Mouse (Mus musculus): ENCODE results near the gene Zmym3.

Zmym3 gene

GRCm38 (mm10) chrX:101420700-101421095 is at the start of gene Zmym3:
Gene Zmym3, minus strand, starts transcription at chrX:101420849.
- DNase-seq, result no peak

- DNase-seq, result no peak
Measured at GRCm38 (mm10) chrX:101451591-101451990, 30.9 kb upstream of the Zmym3 start.

GRCm38 (mm10) chrX:101451147-101451546 is 30.5 kb upstream of the Zmym3 start:
- DNase-seq, result no peak

DNA sequence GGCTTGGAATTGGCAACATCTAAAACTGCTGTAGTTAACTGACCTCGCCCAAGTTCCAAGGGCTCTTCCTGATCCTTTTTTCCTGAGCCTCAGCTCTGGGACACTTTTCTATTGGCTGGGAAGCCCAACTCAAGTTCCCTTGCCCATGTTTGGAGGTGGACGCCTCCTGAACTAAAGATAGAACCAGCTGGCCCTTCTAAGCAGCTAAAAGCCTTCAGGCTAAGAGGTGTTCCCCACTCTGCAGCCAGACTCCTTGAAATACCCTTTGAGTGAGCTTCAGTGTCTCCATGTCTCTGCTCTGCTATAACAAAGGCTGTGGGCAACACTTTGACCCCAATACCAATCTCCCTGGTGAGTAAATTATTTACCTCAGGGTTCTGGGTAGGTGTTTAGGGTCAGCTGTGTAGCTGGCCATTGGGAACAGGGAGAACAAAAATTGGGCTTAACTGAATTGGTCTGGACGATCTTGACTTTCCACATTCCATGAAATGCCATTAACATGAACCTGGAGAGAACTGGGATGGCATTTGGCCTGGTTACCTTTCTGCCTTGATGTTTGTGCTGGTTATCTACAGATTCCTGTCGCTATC is 28.3 kb upstream of the Zmym3 start, which contains the start of gene Itgb1bp2:
TSS of gene Itgb1bp2 (plus strand) at position 203 of the 590 bp plus-strand sequence.
- DNase-seq, result no peak

DNA sequence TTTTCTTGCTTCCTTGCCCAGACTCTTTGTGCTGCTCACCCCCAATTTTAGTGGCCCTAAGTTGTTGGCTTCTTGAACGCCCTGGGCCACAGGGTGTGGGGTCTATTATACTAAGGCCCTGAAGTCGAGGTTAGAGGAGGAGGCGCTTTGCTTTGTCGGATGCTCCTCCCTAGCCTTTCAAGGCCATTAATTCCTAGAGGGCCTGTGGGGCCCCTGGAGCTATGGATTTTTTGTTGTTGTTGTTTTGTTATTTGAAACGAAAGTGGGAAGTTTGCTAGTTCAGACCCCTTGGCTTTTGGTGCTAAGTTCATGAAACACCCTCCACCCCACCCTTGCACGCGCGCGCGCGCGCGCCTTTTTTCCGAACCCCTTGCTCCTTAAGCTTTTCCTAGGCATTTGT is 9.3 kb upstream of the Zmym3 start:
- peak in 1 of 2 experiments; percentile 22 for DNase-seq

GRCm38 (mm10) chrX:101429142-101429949 is 8.7 kb upstream of the Zmym3 start, which contains the start of gene Nono:
Gene Nono, plus strand, starts transcription at chrX:101429318.
- DNase-seq, result peak; percentile 80 to 90

DNA sequence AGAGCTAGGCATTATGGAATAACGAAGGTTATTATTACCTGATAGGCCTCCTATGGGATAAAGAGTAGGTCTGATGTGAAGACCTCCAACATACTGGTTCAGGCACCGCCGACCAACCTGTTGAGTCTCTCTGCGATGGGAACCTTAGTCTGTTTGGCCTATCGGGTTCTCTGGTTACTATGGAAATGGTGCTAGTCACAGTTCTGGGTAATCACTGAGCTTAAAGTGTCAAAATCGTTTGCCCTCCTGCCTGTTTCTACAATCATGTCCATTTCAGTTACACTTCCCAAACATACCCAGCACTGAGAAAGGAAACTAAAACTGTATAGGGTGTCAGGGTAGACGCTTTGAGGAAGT is 8.1 kb upstream of the Zmym3 start:
- no peak for DNase-seq

- peak in 1 of 2 experiments; percentile 5 for DNase-seq
Measured at GRCm38 (mm10) chrX:101427774-101428173, 7.1 kb upstream of the Zmym3 start.

DNA sequence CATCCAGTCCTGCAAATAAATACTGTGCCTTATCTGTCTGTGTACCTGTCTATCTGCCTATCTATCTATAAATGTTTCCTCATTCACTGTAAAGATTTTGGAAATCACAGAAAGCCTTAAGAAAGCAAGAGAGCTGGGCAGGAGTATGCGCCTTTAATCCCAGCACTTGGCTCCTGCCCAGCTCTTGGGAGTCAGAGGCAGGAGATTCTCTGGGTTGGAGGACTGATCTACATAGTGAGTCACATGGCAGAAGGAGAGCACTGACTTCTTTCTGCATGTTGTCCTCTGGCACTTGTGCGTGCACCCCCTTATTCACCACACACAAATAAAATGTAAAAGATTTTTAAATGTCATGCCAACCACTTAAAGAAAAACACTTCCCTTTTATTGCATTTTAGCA is 2.8 kb upstream of the Zmym3 start:
- DNase-seq, result no peak

DNA sequence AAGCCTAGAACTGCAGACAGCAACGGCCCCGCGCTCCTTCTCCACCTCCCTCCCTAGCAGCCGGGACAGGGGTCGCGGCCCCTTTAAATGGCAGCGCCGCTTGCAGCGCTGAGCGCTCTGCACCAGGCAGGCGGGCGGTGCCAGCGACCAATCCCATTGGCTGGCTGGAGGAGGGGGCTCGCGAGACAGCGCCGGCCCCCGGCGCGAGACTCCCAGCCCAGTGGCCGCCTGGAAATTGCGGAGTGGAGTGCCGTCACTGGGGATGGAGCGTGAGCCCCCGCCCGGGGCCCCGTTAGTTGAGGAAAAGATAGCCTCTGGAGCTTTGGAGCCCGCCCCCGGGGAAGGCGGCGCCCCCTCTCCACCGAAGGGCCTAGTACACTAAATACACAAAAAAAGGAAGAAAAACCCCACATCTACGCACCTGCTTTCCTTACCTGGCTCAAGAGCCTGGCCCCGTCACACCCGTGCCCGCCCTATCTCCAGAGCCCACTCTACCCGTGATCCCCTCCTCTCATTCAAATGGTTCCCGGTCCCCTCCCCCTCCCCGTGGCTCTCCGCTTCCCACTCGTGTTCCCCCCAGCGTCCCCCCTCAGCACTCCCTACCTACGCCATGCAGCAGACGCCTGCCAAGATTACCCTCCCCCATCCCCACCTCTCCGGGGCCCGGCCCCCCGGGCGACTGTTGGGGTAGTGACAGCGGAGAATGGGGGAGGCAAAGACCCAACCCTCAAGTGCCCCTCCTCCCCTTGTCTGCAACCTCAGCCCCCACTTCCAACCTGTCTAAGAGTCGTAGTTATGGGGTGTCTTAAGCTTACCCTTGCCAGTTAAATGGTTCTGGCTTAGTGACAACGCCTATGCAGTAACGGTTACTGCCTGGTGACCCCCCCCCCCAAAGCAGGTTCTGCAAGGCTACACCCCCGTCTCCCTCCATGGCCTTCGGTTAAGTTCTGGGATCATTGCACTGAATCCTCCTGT is 637 bp downstream of the Zmym3 start:
- peak; percentile 84 to 90 for DNase-seq

- DNase-seq, result peak; percentile 46 to 66
Measured at GRCm38 (mm10) chrX:101418946-101419724, 1.5 kb downstream of the Zmym3 start.

- DNase-seq, result no peak
Measured at GRCm38 (mm10) chrX:101396459-101396858, 24.2 kb downstream of the Zmym3 start.

DNA sequence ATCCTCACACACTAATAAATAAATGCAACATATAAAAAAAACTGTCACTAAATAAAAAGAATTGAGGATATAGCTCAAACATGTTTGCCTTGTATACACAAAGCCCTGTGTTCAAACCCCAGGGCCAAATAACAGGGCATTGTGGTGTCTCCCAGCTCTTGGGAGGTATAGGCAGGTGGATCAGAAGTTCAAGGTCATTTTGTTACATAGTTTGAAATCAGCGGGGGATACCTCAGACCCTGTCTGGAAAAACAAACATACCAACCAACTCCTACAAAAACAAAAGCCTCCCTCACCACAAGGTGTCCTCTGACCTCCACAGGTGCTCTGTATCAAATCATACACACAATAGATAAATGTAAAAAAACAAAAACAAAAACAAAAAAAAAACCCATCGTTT is 26.3 kb downstream of the Zmym3 start:
- DNase-seq, result no peak

DNA sequence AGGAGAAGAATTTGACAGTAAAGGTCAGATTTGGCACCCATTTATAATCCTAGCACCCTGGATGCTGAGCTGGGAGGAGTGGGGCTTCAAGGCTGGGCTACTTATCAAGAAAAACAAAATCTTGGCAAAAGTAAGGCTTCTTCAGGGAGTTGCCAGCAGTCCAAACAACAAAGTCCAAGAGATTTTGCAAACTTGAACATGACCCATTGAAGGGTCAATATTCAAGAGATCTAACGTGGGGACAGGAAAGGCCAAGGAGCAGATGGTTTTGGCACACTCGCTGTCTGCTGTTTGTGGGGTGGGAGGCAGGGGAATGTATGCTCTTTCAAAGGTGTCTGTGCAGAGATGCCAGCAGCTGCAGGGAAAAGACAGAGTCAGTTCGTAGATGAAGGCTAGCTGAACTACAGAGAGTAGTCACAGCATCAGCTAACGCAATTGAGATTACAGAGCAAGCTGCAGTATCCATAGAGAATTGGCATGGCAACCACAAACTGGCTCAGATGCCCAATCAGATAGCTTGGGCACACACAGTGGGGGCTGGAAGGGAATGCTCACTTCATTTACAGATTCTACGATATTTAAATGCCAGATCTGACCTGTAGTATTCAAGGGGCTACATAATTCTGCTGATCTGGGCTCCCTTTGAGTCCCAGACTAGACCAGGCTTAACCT is 31.6 kb downstream of the Zmym3 start:
- no peak for DNase-seq

DNA sequence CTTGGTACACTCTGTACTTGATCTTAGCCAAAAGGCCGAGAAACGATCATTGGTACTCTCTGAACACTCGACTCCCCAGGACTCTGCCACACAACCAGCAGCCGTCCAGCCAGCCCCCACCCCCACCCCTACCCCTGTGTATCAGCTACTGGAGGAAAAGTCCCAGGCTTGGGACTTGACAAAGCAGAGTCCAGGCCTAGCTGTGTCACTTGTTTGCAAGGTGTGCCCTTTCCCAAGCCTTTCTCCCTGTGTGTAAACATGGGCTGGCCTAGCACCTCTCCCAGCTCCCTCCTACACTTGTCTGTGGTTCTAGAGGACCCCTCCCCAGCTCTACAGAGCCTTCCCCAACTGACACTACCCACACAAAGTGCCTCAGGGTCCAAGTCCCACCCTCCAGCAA is 34.4 kb downstream of the Zmym3 start:
- DNase-seq, result no peak

GRCm38 (mm10) chrX:101384439-101385137 is 36.1 kb downstream of the Zmym3 start:
- DNase-seq, result no peak

DNA sequence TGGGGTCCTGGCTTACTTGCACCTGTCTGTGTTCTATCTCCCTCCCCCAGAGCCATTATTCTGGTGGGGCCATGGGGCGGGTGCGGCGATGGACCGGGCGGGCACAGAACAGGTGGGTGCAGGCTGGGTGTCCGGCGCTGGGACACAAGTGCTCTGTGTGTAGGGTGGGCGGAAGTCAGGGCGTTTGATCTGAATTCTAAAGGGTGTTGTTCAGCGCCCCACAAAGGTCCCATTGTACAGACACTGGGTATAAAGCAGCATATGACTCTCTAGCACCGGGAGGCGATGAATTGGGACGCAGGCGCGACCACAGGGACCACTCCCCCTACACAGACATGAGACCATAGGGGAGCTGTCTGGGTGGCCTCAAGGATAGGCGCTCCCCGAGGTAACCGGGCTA is 37.2 kb downstream of the Zmym3 start:
- DNase-seq, result no peak

DNA sequence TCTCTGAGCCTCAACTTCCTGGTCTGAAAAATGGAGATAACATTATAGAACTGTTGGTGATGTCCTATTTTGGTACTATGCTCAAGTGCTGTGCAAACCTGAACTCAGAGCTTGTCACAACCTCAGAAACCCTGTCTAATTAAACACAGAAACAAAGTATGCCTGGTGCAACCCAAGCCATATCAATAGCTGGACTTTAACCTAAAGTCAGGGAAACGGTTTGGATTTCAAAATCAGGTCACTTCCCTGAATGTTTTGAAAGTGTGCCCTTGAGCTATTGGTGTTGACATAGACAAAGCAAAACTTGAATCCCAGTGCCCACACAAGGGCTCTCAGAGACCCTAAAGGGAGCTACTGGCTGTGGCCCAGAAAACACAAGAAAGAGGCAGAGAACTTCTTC is 40.9 kb downstream of the Zmym3 start:
- DNase-seq, result no peak

GRCm38 (mm10) chrX:101377076-101377475 is 43.6 kb downstream of the Zmym3 start:
- DNase-seq, result no peak

DNA sequence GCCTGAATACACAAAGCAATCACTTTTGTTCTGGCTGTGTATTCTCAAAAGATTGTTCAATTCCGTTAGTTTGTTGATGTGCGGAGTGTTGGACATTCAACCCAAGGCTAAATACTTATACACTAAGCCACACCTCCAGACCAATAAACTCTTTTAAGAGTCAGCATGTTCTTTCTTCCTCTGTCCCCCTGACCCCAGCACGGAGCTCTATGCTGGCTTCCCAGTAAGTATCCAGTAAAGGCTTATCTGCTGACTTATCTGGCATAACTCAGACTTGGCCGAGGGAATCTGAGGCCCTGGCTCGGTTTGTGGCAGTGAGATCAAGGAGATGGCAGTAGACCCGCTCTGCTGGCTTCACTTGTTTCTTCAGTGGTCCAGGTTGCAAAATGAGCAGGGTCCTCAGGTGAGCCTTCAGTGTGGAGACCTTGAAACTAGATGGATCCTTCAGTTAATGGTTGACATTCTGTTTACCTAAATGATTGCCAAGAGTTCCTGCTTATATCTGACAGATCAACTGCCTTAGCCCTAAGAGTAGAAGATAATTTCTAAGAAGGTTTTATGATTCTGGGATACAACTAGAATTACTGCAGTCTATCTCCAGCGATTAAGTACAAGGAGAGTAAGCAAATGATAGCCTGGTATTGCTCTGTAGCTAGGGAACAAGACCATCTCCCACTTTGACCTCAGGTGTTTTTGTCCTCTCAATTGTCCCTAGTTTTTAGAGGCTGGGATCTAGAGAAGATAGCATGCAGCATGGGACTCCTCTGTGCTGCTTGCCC is 44.3 kb downstream of the Zmym3 start, which contains the start of gene Gjb1:
TSS of gene Gjb1 (plus strand) at position 189 of the 779 bp plus-strand sequence.
- no peak for DNase-seq
